Mouse (Mus musculus): Measurements from ENCODE around the gene Catip. TPM values are rescaled to one million over a fixed set of nuclear protein-coding genes. Genes with fewer than 3 reads are reported as not detected.
"Not testable (repeated sequence)": the region's sequence is repeated elsewhere in the genome, so short reads cannot be mapped to it uniquely, and the experiment has no call there.

Catip gene
- total RNA-seq (2022) = 1 to 10 TPM; 1.4 to 2.5 (median 1.8) TPM

GRCm38 (mm10) chr1:74361812-74362211 lies at the start of gene Catip:
Gene Catip (plus strand): TSS chr1:74362108.
- peak; percentile 40 to 72 for DNase-seq (ENCODE audit: low spot score in 2 of 2)

GRCm38 (mm10) chr1:74313049-74313692 lies 48.7 kb upstream of the Catip start:
- DNase-seq (ENCODE audit: low spot score in 2 of 2) = no peak

- DNase-seq (ENCODE audit: low spot score in 2 of 2) = no peak
These were observed 47.1 kb upstream of the Catip start for GRCm38 (mm10) chr1:74314796-74315195.

GRCm38 (mm10) chr1:74316114-74316827 lies 45.6 kb upstream of the Catip start:
- no peak for DNase-seq (ENCODE audit: low spot score in 2 of 2)

GRCm38 (mm10) chr1:74318711-74319110 lies 43.2 kb upstream of the Catip start:
- DNase-seq (ENCODE audit: low spot score in 2 of 2) = no peak

- DNase-seq (ENCODE audit: low spot score in 2 of 2) = no peak
These were observed 40.5 kb upstream of the Catip start for GRCm38 (mm10) chr1:74321396-74321795.

- not testable (repeated sequence) for DNase-seq (ENCODE audit: low spot score in 2 of 2)
These were observed 35.0 kb upstream of the Catip start for GRCm38 (mm10) chr1:74326916-74327315.

GRCm38 (mm10) chr1:74329899-74330431 lies 31.9 kb upstream of the Catip start:
- DNase-seq (ENCODE audit: low spot score in 2 of 2) = no peak

- no peak for DNase-seq (ENCODE audit: low spot score in 2 of 2)
These were observed 30.7 kb upstream of the Catip start for GRCm38 (mm10) chr1:74331046-74331681.

- peak; percentile 90 to 96 for DNase-seq (ENCODE audit: low spot score in 2 of 2)
These were observed 29.6 kb upstream of the Catip start for GRCm38 (mm10) chr1:74332241-74332763.

- peak in 1 of 2 experiments; percentile 15 for DNase-seq (ENCODE audit: low spot score in 2 of 2)
These were observed 29.0 kb upstream of the Catip start for GRCm38 (mm10) chr1:74332930-74333329.

GRCm38 (mm10) chr1:74334607-74335006 lies 27.3 kb upstream of the Catip start:
- DNase-seq (ENCODE audit: low spot score in 2 of 2) = no peak

- DNase-seq (ENCODE audit: low spot score in 2 of 2) = no peak
These were observed 26.9 kb upstream of the Catip start for GRCm38 (mm10) chr1:74335033-74335432.

- no peak for DNase-seq (ENCODE audit: low spot score in 2 of 2)
These were observed 26.3 kb upstream of the Catip start for GRCm38 (mm10) chr1:74335436-74336170.

GRCm38 (mm10) chr1:74337241-74337771 lies 24.6 kb upstream of the Catip start:
- no peak for DNase-seq (ENCODE audit: low spot score in 2 of 2)

- DNase-seq (ENCODE audit: low spot score in 2 of 2) = no peak
These were observed 23.9 kb upstream of the Catip start for GRCm38 (mm10) chr1:74338013-74338412.

GRCm38 (mm10) chr1:74338626-74339025 lies 23.3 kb upstream of the Catip start:
- no peak for DNase-seq (ENCODE audit: low spot score in 2 of 2)

GRCm38 (mm10) chr1:74339917-74340316 lies 22.0 kb upstream of the Catip start:
- DNase-seq (ENCODE audit: low spot score in 2 of 2) = no peak

- DNase-seq (ENCODE audit: low spot score in 2 of 2) = peak in 1 of 2 experiments; percentile 66
These were observed 21.5 kb upstream of the Catip start for GRCm38 (mm10) chr1:74340361-74340764.

- not testable (repeated sequence) for DNase-seq (ENCODE audit: low spot score in 2 of 2)
These were observed 20.9 kb upstream of the Catip start for GRCm38 (mm10) chr1:74340992-74341391.

GRCm38 (mm10) chr1:74341898-74342297 lies 20.0 kb upstream of the Catip start:
- no peak for DNase-seq (ENCODE audit: low spot score in 2 of 2)

All from left cerebral cortex, adult 8-10 months (tissue).